Mouse (Mus musculus): Measurements from ENCODE around the gene 2310057M21Rik.

DNA sequence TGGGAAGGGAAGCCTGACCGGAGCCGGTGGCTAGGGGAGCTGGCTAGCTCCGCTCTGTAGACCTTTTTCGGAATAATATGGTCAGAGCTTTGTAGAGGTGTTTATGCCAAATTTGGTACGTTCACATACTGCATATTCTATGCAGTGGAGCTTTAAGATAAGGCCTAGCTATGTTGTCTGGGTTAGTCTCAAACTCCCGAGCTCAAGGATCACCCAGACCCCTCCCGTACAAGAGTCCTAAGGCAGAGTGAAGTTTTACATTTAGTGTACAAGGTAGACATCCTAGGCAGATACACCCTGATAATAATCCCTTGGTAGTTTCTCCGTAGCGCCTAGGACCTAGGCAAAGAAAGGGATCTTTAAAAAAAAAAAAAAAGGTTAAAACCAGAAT lies 8.9 kb upstream of the 2310057M21Rik start:
- TF ChIP-seq HCFC1 (IDR thresholded peaks at IDR 0.05; ENCODE audit: low read depth, low read length) (no peak), MYC (IDR thresholded peaks at IDR 0.05; ENCODE audit: low read depth, low read length) (0 out of 2 replicates have a peak, but pooled peaks have one; percentile 34), CTCF (IDR thresholded peaks at IDR 0.05 in 2 of 3, conservative IDR thresholded peaks at IDR 0.05 in 1 of 3; ENCODE audit: control insufficient read depth in 1 of 3, insufficient read depth in 1 of 3, low read depth in 2 of 3, low read length in 3 of 3, poor library complexity in 1 of 3, severe bottlenecking in 1 of 3) (no peak), USF2 (IDR thresholded peaks at IDR 0.05; ENCODE audit: borderline replicate concordance in 1 of 2, insufficient read depth in 1 of 2, low read depth in 1 of 2, low read length in 2 of 2) (no peak), JUND (IDR thresholded peaks at IDR 0.05; ENCODE audit: low read depth, low read length) (no peak), NRF1 (IDR thresholded peaks at IDR 0.05; ENCODE audit: insufficient read depth, low read depth, low read length, poor library complexity, severe bottlenecking) (no peak), MAX (IDR thresholded peaks at IDR 0.05; ENCODE audit: low read length) (no peak), EP300 (IDR thresholded peaks at IDR 0.05; ENCODE audit: low read depth in 1 of 2, low read length in 2 of 2) (no peak), USF1 (IDR thresholded peaks at IDR 0.05; ENCODE audit: low read depth, low read length) (no peak), POLR2A (IDR thresholded peaks at IDR 0.05; ENCODE audit: control insufficient read depth in 1 of 2, insufficient read depth in 1 of 2, low read depth in 1 of 2, low read length in 2 of 2, poor library complexity in 1 of 2) (no peak), RAD21 (IDR thresholded peaks at IDR 0.05; ENCODE audit: low read depth, low read length) (no peak), ZNF384 (IDR thresholded peaks at IDR 0.05; ENCODE audit: low read depth, low read length) (peak; percentile 60; the same call in 1 of the 2 replicates), POLR2AphosphoS5 (IDR thresholded peaks at IDR 0.05; ENCODE audit: borderline replicate concordance, low read depth, low read length) (no peak)
